Mouse (Mus musculus): ENCODE measurements around the gene Gria2.

The Gria2 gene

DNA sequence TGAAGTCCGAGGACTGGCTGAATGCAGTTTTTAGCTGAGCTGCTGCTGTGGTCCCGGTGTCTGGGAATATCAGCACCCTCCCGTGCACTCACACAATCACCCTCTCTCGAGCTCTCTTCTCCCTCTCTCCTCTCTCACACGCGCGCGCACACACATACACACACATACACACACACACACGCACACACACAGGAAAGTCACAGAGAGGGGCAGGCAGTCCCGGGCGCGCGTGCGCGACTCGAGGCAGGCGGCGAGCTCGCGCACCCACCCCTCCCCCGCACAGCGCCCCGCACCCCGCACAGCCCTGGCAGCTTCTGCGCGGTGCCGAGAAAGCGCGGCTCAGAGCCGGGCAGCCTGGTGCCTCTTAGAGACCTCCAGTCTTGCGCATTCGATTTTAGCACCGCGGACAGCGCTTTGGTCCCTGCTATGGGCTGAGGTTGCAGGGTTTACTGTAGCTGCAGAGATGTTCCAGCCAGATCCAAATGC is at the start of gene Gria2:
Gene Gria2 (minus strand): TSS at position 240 of the 486 bp plus-strand sequence.
- peak; percentile 95 to 97 for DNase-seq

DNA sequence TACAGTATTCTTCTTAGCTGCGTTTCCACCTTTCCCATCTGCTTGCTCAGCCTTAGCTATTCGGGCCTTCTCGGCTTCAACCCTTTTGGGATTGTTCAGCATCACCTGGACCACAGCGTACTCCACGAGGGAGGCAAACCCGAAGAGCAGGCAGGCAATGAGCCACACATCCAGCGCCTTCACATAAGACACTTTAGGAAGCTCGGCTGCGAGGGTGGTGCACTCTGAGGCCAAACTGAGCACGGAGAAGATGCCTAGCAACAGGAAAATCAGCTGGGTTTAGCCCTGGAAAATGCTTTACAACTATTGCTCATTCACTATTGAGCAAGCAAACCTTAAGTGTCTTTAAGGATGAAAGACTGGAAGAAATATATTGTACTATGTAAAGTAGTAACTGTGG is 48.3 kb upstream of the Gria2 start:
- no peak for DNase-seq

DNA sequence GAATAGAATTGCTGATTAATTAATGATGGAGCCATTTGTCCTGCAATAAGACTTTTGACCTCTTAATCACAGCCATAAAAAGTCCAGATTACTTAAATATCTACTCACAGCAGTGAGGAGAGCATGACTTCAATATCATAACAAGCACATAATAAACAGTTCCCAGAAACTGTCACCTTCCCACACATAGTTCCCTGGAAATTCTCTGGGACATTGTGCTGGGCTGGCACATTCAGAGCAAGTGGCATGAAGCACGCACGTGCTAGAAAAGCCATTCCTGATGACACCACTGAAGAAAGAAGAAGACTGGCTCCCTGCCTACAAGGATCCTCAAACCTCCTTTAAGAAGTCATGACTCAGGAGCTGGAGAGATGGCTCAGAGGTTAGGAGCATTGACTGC is 43.0 kb upstream of the Gria2 start:
- DNase-seq, result no peak

DNA sequence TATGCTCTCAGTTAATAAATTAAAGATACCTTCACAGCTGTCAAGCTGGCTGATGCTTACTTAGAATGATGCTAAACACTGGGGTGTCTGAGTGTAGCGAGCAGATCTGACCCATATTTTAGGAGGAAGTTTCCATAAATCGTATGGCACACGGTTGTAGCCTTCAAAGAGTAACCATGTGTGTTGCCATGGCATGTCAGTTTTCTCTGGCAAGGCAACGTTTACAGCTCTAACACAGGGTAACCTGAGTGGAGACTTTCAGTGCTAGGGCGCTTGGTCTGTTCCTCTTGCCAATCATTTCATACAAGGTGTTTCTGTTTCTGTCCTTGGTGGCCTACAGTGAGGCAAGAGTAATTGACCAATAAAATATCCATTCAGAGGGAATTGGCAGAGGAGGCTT is 37.2 kb upstream of the Gria2 start:
- no peak for DNase-seq

DNA sequence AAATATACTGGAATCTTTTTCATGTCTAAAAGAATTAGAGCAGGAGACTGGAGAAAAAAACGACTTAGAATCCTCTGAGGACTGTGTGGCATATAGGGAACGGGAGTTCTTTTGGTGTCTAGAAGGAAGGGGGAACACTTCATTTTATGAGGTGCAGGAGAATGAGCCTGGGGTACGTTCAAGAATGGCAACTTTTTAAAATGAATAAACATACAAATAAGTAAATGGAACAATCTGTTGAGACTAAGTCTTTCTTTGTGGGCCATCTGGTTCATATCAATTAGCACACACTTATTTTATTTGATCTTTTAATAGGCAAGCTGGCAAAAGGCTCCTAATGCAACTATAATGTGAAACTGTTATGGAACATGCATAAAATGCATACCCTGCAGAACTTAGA is 34.9 kb upstream of the Gria2 start:
- DNase-seq, result no peak

DNA sequence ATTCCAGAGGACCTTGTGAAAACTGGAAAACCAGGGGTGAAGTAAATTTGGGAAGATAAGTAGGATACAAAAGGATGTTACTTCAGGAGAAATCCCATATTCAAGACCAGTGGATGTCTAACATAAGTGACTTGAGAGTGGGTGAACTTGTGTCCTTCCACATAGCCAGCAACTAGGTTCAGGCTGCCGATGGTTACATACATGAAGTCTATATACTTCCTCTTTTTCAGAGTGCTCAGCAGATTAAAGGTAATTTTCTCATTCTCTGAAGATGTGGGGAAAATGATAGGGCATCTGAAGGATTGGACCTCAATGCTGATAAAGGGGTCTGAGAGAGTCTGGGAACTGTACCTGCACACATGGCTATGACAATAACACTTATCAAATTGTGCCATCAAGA is 21.3 kb upstream of the Gria2 start:
- no peak for DNase-seq

DNA sequence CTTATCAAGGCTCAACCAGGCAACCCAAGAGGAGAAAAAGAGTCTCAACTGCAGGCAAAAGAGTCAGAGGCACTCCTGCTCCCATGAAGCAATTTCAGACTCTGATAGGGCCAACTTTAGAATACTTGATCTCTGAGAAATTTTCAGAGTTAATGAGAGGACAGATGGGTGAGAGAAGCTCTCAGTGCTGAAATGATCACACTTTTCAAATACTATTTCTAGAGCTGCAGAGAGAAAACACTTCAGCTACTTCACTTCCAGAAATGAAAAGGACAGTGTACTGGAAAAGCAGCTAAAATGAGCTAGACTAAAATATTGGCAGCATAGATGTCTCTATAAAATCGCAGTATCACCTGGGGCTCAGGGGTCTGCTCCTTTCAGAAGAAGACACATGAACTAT is 16.0 kb upstream of the Gria2 start:
- no peak for DNase-seq

DNA sequence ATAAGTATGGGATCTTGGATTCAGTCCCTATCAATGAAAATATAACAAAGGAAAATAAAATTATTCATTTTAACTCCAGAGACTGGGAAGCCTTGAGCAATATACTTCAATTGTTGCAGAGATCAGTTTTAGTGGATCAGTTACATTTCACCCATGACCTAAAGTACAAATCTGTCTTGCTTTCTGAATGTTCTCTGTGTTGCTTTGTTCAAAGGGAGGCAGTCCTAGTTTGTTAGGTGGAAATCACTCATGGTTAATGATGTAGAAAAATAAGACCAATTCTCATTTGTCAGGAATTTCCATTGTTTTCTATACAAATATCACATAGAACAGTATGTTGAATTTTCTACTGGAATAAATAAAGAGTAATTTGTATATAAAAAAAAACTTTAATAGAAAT is 11.1 kb upstream of the Gria2 start:
- DNase-seq, result no peak

DNA sequence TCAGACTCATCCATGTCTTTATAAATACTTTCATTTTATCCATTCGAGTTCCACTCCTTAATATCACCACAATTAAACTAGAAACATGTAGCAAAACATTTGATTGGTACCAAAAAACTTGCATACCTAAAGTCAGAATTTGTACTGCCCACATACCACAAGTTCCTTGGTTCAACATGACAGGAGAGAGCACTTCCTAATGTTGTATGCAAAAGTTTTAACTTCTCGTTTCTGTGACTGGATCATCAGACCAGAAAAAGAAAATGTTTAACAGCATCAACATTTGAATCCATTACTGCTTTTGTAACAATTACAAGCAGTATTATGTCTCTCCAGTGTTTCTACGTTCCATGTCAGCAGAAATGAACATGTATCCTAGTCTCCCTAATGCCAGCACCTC is 9.6 kb upstream of the Gria2 start:
- DNase-seq, result no peak

DNA sequence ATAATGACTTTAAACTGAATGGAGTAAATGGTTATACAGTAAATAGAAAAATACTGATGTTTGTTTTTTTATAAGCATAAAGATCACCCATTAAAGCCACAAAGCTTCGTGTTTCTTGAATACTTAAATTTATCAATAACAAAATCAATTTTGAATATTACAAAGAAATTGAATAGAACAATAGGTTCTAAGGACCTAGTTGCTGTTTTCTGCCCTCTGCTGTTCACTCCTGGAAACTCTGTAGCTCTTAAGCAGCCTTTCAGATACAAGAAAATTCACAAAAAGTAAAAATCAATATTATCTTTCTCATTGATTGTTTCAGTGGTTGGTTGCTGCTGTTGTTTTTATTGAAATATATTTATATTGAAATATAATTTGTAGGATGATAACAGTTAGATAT is 2.7 kb upstream of the Gria2 start:
- peak; percentile 66 to 70 for DNase-seq

DNA sequence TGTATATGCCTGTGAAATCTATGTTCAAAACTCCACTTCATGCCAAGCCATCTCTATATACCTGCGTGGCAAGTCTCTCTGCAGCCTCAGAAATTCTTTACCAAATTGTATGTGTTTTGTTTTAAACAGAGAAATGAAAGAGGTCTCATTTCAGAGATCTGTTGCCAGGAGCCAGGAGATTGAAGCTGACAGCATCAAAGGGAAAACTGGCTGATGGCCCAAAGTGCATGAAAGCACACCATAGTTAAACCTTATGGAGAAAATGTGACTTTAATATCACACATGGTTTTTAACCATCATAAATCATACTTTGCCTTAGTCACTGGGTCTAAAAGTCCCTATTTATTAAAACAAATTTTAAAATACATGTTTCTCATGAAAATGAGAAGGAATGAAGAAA is 1.2 kb upstream of the Gria2 start:
- DNase-seq, result peak; percentile 64 to 72

DNA sequence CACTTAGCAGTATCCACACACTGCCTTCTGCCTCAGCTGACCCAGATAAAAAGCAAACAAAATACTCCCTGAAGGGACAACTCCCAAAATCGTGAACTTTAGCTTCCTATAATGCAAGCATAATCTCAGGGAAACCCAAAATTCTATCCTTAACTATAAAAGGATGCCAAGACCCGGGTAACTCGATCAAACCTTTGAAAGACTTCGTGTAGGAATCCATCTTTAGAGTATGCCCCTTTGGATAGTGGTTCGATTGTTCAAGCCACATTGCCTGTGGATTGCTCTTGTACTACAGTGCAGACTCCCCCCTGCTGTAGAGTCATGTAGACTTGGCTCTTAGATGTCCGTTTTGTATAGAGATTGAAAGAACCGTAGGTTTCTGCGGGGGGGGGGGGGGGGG is 576 bp upstream of the Gria2 start:
- peak; percentile 42 to 43 for DNase-seq

DNA sequence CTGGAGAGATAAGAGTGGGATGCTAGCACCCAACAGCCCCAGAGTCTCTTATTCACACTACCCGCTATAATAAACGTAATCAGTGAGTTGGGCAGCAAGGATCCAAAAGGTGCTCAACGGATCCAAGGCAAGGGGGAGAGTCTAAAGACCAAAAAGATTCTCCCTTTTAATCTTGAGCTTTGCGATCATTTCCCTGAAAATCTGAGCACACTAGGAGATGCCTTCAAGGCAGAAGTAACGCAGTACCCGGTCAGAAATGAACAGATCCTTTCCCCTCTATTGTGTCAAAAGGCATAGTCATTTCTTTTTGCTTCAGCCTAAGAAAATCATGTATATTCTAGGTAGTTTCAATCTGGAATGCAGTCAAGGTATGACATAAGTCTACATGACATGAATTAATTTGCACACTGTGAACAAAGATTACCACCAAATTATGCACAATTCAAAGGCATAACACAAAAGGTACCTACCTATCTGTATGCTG is 766 bp downstream of the Gria2 start:
- no peak for DNase-seq

DNA sequence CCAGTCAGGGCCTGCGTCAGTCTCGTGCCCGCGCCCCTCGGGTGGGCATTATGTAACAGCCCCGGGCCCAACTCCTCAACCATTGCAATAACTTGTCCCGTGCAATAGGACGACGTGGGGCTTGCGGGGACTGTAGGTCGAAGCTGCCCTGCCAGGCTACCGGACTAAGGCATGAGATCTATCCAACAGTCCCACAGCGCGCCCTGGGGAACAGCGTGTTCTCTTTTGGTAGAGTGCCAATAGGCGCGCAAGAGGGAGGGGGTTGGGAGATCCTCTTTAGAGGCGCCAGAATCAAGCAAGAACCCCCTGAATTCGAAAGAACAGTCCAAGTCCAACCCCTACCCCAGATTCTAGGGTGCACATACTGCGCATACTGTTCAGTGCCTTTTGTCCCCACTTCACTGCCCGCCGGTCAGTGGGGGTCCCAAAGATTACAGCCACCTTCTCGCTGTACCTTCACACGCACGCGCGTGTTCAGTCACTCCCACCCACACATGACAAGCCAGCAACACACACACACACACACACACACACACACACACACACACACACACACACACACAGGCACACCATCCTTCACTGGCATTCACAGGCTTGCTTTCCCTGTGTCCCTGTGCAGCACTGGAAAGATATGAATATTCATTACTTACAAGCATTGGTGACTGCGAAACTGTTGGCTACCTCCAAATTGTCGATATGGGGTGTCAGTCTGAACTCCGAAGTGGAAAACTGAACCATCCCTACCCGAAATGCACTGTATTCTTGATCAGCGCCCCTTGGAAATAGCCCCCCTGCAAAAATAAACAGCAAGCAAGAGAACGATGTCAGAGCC is 1.4 kb downstream of the Gria2 start:
- DNase-seq, result peak; percentile 84 to 85

DNA sequence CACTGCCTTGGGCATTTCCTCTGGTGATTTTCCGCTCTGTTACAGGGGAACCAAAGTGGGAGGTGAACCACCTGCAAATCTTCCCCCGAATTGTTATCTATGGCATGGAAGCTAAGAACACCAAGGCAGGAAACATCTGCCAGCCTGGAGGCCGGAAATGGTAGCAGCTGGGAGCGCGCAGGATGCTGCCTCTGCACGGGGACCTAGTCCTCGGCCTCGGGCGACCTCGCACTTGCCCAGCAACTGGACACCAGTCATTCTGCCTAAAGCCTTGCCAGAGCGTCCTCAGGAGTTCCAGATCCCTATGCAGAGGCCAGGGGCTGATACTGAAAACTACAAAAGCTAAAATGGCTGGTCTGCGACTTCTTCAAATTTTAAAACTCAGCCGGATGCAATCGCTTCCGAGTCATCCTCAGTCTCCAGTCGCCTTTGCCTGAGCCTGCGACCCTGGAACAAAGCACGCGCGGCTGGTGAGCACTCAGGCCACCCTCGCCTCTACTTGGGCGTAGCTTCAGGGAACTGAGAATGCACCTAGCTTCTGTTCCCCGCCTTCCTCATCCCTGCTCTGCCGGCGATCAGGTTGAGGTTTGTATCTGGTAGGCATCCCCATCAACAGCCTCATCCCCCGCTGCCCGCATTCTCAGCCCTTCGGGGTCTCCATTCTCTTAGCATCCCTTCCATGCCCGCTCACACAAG is 2.2 kb downstream of the Gria2 start:
- peak; percentile 71 for DNase-seq

DNA sequence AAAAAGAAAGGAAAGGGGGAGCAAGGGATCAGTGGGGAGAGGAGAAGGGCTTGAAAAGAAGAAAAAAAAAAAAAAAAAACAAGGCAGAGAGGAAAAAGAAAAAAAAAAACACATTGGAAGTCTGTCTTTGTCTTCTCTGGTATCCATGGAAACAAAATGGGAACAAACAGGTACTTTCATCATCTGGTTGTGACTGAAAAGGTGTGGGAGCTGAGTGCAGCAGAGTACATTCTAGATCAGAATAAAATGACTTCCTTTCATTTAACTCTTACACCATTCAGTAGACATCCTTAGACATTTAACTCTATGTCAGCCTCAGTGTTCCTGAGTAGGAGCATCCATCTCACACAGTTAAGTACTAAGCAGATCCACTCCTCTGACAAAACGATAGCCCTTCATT is 4.7 kb downstream of the Gria2 start:
- no peak for DNase-seq

DNA sequence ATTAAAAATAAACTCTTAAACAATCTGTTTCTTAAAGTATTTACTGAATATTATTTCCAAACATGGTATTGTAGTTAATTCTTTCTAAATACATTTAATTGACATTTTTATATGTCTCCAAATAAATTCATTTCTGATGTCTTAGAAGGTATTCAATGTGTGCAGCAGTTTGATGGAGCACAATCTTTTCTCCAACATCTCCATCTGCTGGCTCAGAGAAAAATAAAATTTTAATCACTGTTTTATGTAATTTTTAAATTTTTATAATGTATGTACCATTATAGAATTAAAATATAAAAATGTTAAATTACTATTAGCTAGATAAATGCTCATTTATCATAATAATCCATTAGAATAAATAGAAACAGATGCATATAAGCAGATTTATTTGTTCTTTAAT is 5.9 kb downstream of the Gria2 start:
- no peak for DNase-seq

DNA sequence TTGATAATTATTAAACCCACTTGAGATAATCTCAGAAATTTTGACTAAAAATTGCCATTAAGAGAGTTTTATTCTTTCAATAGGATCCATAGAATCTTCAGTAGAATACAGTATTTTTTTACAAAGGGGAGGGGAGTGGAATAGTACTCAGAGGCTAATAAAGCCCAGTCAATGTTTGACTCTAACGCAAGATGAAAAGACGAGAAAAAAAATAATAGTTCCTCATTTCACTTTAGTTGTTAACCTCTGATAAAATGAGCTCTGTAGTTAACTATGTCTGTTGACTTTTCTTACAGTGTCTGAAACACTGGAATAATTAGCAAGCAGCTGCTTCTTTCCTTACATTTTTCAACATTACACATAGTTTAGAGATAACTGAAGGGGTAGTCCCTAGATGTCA is 7.4 kb downstream of the Gria2 start:
- no peak for DNase-seq

DNA sequence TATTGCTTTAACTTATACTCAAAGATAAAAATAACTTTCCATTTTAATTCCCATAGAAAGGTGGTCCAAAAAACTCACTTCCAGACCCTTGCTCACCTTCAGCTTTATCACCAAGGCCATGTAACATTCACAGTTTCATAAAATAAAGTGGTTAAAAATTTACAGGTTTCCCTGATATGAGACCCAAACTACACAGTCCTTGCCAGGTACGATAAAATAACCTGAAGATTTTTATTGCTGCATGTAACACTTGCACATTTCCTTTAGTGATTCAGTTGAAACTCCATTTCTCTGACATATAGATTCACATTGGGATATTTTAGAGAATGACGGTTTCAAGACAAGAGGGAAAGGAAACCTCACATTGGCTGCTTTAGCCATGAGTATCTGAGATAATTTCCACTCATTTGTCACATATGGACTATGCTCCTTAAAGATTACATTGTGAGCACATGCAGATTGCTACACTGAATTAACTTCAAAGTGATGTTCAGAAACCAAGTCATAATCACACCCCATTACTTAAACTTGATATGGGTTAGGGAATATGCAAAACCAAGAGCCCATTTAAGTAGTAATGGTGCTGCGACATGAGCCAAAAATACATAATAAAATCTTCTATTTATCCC is 15.4 kb downstream of the Gria2 start:
- DNase-seq, result no peak

DNA sequence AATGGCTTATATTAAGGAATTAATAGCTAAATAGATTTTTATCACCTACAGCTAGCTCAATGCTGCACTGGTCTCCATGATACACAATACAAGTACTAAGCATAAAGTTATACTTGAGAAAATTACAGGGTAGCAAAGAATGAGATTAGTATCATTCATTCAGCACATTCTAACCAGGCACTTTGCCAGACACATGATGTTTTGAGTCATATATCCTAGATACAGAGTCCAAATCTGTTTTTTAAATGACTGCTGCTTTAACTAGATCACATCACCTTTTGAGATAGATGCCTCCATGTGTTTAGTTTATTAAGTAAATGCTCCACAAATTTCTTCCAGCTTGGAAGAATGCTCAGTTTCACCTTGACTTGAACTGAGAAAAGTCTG is 21.5 kb downstream of the Gria2 start:
- no peak for DNase-seq

DNA sequence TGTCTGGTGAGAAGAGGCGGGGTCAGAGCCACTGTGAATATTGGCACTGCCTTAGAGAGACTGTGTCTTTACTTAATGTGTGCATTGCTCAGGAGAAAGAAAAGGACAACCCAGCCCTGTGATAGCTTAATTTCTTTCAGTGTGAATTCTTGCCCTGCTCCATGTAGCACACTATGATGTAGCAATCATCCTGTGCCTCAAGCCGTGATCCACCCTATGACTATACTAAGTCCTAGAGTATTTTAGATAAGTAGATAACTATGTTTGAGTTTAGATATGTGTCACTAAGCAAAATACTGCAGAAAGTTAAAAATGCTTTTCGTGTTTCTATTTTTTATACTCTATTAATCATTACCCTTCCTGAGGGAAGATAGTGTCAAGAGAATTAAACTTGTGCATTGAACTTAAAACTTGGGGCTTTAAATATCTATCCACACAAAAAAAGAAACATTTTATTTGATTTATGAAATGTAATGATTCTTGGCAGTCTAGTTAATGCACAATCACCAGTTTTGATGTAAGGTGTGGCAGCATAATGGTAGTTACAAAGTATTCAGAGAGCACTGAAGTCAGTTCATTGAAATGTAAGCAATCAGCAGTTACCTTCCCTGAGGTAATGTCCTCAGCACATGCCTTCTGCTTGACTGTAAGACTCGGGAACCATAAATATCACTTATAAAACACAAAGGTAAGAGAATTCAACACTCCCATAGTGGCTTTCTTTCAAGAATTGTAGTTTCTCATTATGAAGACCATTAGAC is 22.1 kb downstream of the Gria2 start:
- DNase-seq, result no peak

DNA sequence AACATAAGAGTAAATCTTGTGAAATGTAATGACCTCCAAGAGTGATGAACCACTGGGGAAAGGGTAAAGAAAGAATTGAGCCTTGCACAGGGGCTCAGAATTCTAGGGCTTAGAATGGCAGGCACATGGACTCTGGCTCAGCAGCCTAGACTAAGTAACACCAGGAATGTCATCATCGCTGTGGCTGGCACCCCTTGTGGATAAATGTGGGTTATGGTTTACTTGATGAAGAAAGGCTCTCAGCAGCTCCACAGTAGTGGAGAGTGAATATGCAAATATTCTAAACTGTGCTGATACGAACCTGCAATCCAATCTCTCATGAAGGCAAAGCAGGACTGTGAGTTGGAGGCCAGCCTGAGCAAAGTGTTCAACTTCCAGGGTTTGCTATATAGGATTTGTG is 26.0 kb downstream of the Gria2 start:
- peak in 1 of 2 experiments; percentile 18 for DNase-seq

DNA sequence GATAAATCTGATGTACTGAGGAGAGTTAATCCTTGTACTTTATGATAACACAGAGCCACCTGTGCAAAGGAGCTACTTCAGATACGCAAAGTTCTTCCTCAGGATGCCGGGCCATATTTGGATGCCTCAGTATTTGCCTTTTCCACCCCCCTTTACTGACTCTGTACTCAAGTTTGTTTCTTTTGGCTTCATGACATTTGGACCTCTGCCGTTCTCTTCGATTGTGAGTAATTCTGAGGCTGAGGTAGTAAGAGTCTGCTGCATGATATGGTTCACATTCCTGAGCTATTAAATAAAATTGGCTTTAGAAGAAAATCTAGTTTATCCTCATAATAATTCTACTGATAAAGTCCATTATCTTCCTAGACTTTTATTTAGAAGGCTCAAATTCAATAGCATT is 26.7 kb downstream of the Gria2 start:
- DNase-seq, result no peak

Data from cerebellum, postnatal 10 days (tissue).